Mouse (Mus musculus): ENCODE results near the gene Exoc2. TPM values are rescaled to one million over a fixed set of nuclear protein-coding genes. Genes with fewer than 3 reads are reported as not detected.

The Exoc2 gene
- total RNA-seq, 4 experiments from 2014 or later, result 41.5 to 47.2 (median 43.8) TPM

GRCm38 (mm10) chr13:30777678-30778179 is 196.2 kb downstream of the Exoc2 start:
- DNase-seq (ENCODE audit: low spot score in 2 of 2), result no peak

GRCm38 (mm10) chr13:30776021-30776420 is 197.9 kb downstream of the Exoc2 start:
- DNase-seq (ENCODE audit: low spot score in 2 of 2), result no peak

GRCm38 (mm10) chr13:30767477-30768127 is 206.3 kb downstream of the Exoc2 start:
- DNase-seq (ENCODE audit: low spot score in 2 of 2), result no peak

- no peak for DNase-seq (ENCODE audit: low spot score in 2 of 2)
These were observed 207.0 kb downstream of the Exoc2 start for GRCm38 (mm10) chr13:30766636-30767476.

- no peak for DNase-seq (ENCODE audit: low spot score in 2 of 2)
These were observed 208.0 kb downstream of the Exoc2 start for GRCm38 (mm10) chr13:30765906-30766305.

GRCm38 (mm10) chr13:30764014-30764740 is 209.7 kb downstream of the Exoc2 start:
- DNase-seq (ENCODE audit: low spot score in 2 of 2), result no peak

Other genes with a start within 250 kb of the Exoc2 start
- gene Irf4, start 224.9 kb downstream of the Exoc2 start, total RNA-seq (2022), result under 1 TPM; 0.21 to 0.46 (median 0.34) TPM
- gene Hus1b, start 26.3 kb downstream of the Exoc2 start, total RNA-seq (2022), result under 1 TPM; 0.51 to 0.77 (median 0.66) TPM
- not detected for gene Gm5447, start 111 bp upstream of the Exoc2 start, total RNA-seq (2022)

Data from left cerebral cortex, adult 8-10 months (tissue).